9 mouse cellular contexts compared by ENCODE assay signal in the genomic region with DNA sequence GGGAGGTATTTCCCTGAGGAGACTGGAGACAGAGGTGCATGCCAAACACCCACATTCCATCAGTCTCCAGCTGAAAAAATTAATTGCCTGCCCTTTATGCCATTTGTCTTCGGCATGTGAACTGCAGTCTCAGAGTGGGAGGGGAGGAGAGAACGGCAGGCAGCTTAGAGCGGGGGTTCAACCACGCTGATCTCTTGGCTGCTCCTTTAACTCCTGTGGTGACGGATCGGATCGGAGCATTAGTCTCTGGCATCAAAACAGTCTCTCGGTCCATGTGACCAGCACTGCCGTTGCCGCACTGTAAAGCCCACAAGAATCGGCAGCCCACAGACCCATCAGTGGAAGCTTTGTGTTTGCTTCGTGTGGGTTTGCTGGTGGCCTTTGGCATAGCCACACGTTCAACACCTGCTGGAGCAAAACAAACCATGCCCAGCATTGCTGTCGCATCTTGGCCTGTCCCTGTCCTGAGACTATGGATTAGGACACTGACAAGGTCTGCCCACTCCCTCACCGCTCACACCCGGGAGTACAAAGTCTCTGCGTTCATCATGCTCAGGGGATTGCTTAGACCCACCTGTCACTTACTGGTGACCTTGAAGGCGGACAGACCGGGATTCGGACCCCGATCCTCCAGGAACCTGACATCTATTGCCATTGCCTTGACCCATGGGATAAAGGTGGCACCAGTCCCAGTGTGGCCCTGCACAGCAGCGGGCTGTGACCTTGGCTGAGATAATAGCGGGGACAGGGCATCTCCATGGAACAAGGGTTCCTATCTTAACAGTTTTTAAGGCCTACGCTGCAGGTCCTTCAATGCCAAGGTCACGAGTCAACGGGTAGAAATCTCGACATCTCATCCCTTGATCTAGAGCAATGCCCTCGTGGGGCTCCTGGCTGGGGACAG. TPM values are rescaled to one million over a fixed set of nuclear protein-coding genes. Genes with fewer than 3 reads are reported as not detected.
DNase-seq lines count a peak whose midpoint lies in the region; ATAC-seq and TF ChIP-seq lines count a peak whose summit lies in the region.
"Had no signal": no experiment of that assay in that cellular context is flagged by ENCODE, and none has a peak within 500 bp of the region (broad histone marks: within the 10 kb centered on the region; RNA-seq: fewer than 3 reads in every experiment).

No protein-coding gene starts in this region.

- peak; percentile 15 to 19 for DNase-seq in cerebellum, postnatal 25 days
- DNase-seq in cerebellum, adult 9-11 months, result no peak
- peak; percentile 45 for DNase-seq in CD4-positive, CD25-positive, alpha-beta regulatory T cell, adult 2 months (ENCODE audit: low read depth, low spot score)
- no peak for DNase-seq in liver, embryonic 11.5 days (ENCODE audit: low spot score)

- H3K27me3 ChIP-seq in hindbrain, embryonic 12.5 days, result peaks cover 24% of the 10 kb centered on the region
- H3K27me3 ChIP-seq in liver, embryonic 11.5 days (replicated peaks; ENCODE audit: control insufficient read depth, insufficient read depth, low read length), result peaks cover 16% of the 10 kb centered on the region
- no peaks in the 10 kb centered on the region for H3K27me3 ChIP-seq in stomach, embryonic 14.5 days (ENCODE audit: control insufficient read depth, insufficient read depth, low read length)
- H3K27me3 ChIP-seq: CH12.LX had no signal

- H3K9me3 ChIP-seq in hindbrain, embryonic 12.5 days (replicated peaks), result no peaks in the 10 kb centered on the region
- no peaks in the 10 kb centered on the region for H3K9me3 ChIP-seq in liver, embryonic 11.5 days (ENCODE audit: control insufficient read depth, low read length)
- no peaks in the 10 kb centered on the region for H3K9me3 ChIP-seq in stomach, embryonic 14.5 days (ENCODE audit: control insufficient read depth, low read depth, low read length)

- TF ChIP-seq CTCF in cortical plate, adult 2 months (IDR thresholded peaks at IDR 0.05; ENCODE audit: extremely low read depth, insufficient read depth, low read length), result no peak

- peak overlapping the region; percentile 30 for H3K27ac ChIP-seq in cortical plate, adult 2 months (ENCODE audit: insufficient read depth, low read length)
- peak overlapping the region; percentile 64 for H3K27ac ChIP-seq in hindbrain, embryonic 12.5 days
- H3K27ac ChIP-seq in liver, embryonic 11.5 days (ENCODE audit: low read depth, low read length), result no peak overlapping the region
- peak overlapping the region; percentile 86; the same call in 1 of the 2 replicates for H3K27ac ChIP-seq in stomach, embryonic 14.5 days (ENCODE audit: low read length)

- ATAC-seq in hindbrain, embryonic 12.5 days (ENCODE audit: low FRiP score), result peak; percentile 39
- peak; percentile 37 for ATAC-seq in liver, embryonic 11.5 days (replicated peaks; ENCODE audit: low FRiP score)
- 0 out of 2 replicates have a peak, but pooled peaks have one; percentile 21 for ATAC-seq in stomach, embryonic 14.5 days (ENCODE audit: insufficient number of reproducible peaks, insufficient read depth, low FRiP score, low read depth)
- ATAC-seq in erythroid progenitor cell, adult 5-6 weeks (replicated peaks; ENCODE audit: low FRiP score, poor library complexity, severe bottlenecking), result no peak

- no peaks in the 10 kb centered on the region for H3K36me3 ChIP-seq in hindbrain, embryonic 12.5 days
- no peaks in the 10 kb centered on the region for H3K36me3 ChIP-seq in liver, embryonic 11.5 days (ENCODE audit: control insufficient read depth, insufficient read depth, low read length)
- no peaks in the 10 kb centered on the region for H3K36me3 ChIP-seq in stomach, embryonic 14.5 days (ENCODE audit: control insufficient read depth, insufficient read depth, low read length)

- no peak for TF ChIP-seq POLR2A in cortical plate, adult 2 months (IDR thresholded peaks at IDR 0.05; ENCODE audit: extremely low read depth, insufficient read depth, low read length)

- peak overlapping the region; percentile 63 for H3K9ac ChIP-seq in hindbrain, embryonic 12.5 days
- H3K9ac ChIP-seq in liver, embryonic 11.5 days (ENCODE audit: low read depth, low read length), result peak overlapping the region; percentile 46
- H3K9ac ChIP-seq in stomach, embryonic 14.5 days (replicated peaks; ENCODE audit: low read depth, low read length), result peak overlapping the region; percentile 45

- peaks cover 3% of the 10 kb centered on the region; the same call in 1 of the 2 replicates for H3K4me1 ChIP-seq in cortical plate, adult 2 months (ENCODE audit: control insufficient read depth, insufficient read depth, low read length)
- peaks cover 23% of the 10 kb centered on the region for H3K4me1 ChIP-seq in hindbrain, embryonic 12.5 days
- H3K4me1 ChIP-seq in liver, embryonic 11.5 days (replicated peaks; ENCODE audit: control insufficient read depth, insufficient read depth, low read length), result peaks cover 14% of the 10 kb centered on the region
- H3K4me1 ChIP-seq in stomach, embryonic 14.5 days (ENCODE audit: control insufficient read depth, insufficient read depth, low read length), result peaks cover 25% of the 10 kb centered on the region

- 7% methylated on average over 28 of the region's 28 CpGs for WGBS in hindbrain, embryonic 12.5 days
- 16% methylated on average over 28 of the region's 28 CpGs for WGBS in liver, embryonic 11.5 days
- 12% methylated on average over 28 of the region's 28 CpGs for WGBS in stomach, embryonic 14.5 days

- peak overlapping the region; percentile 20 for H3K4me3 ChIP-seq in cortical plate, adult 2 months (ENCODE audit: insufficient read depth, low read length)
- H3K4me3 ChIP-seq in hindbrain, embryonic 12.5 days, result peak overlapping the region; percentile 45
- peak overlapping the region; percentile 47 for H3K4me3 ChIP-seq in liver, embryonic 11.5 days (ENCODE audit: low read depth, low read length)
- peak overlapping the region; percentile 40 for H3K4me3 ChIP-seq in stomach, embryonic 14.5 days (ENCODE audit: low read depth, low read length)

- peak overlapping the region; percentile 86 for H3K4me2 ChIP-seq in hindbrain, embryonic 12.5 days (replicated peaks)
- H3K4me2 ChIP-seq in liver, embryonic 11.5 days, result peak overlapping the region; percentile 76
- peak overlapping the region; percentile 78 for H3K4me2 ChIP-seq in stomach, embryonic 14.5 days (replicated peaks; ENCODE audit: low read depth, low read length)

RNA-seq across cellular contexts. Expression of a gene that starts 41.3 kb away (rescaled TPM):
- 190 TPM in 2 replicates for polyA plus RNA-seq in cortical plate, adult 2 months (2012; rRNA removed)
- 230 and 240 TPM in 2 replicates for polyA plus RNA-seq in hindbrain, embryonic 12.5 days (2016; fragmentation: Nextera tagmentation; extraction: Ambion mirVana)
- 172 and 173 TPM in 2 replicates for polyA plus RNA-seq in liver, embryonic 11.5 days (2014; fragmentation: Nextera tagmentation; extraction: Ambion mirVana)
- polyA plus RNA-seq in stomach, embryonic 14.5 days (2014; fragmentation: Nextera tagmentation; extraction: Ambion mirVana), result 250 and 254 TPM in 2 replicates
- 33.5 and 42.9 TPM in 2 replicates for total RNA-seq in erythroid progenitor cell, adult 5-6 weeks (2015; ENCODE audit: low replicate concordance)
- total RNA-seq in erythroid progenitor cell, adult 5-6 weeks (2017; ENCODE audit: low replicate concordance), result 19.5 and 21.6 TPM in 2 replicates

Comparison
In these comparisons a context has a peak if more than half of its experiments do, and no peak if none do; other contexts are left out.
1. DNase-seq: peak in cerebellum, postnatal 25 days (2 of 2) and CD4-positive, CD25-positive, alpha-beta regulatory T cell, adult 2 months (single experiment); none in cerebellum, adult 9-11 months (single experiment) and liver, embryonic 11.5 days (single experiment).
2. Peak in every context shown above with its lines, with median percentiles within 50 percentile points of each other: H3K4me3 ChIP-seq, H3K4me2 ChIP-seq and H3K9ac ChIP-seq.